Mouse (Mus musculus) liver, embryonic 14.5 days (tissue): Measurements from ENCODE around the gene Wipf2.

ENCODE experiments used
- CTCF ChIP-seq: IDR thresholded peaks from 2 replicates; pipeline ENCODE4 v1.5.1; 2016; ENCODE audit warnings: antibody characterized with exemption, low read depth, control low read depth
- EP300 ChIP-seq: IDR thresholded peaks from 2 replicates; pipeline ENCODE4 v1.6.1; 2016; ENCODE audit warnings: antibody characterized with exemption, low read depth

- TF ChIP-seq CTCF (peak; percentile 90), EP300 (no peak)
Measured at GRCm38 (mm10) chr11:98863028-98863750, at the start of gene Wipf2.
